Mouse (Mus musculus): ENCODE measurements around the gene Lrtm2. TPM values are rescaled to one million over a fixed set of nuclear protein-coding genes. Genes with fewer than 3 reads are reported as not detected.

Gene Lrtm2
- polyA plus RNA-seq, 1 experiment from 2014 or later: not detected

- H3K9me3 ChIP-seq (replicated peaks; ENCODE audit: control insufficient read depth, low read length): no peaks in the 10 kb centered on the region
- 57% methylated on average over 2 of the region's 2 CpGs for WGBS (ENCODE audit: insufficient replicate concordance)
- H3K27ac ChIP-seq (ENCODE audit: low read length): no peak overlapping the region
- no peaks in the 10 kb centered on the region for H3K36me3 ChIP-seq (ENCODE audit: control insufficient read depth, insufficient read depth)
- no peak overlapping the region for H3K4me3 ChIP-seq (ENCODE audit: low read depth, low read length)
- H3K9ac ChIP-seq (ENCODE audit: low read depth, low read length): no peak overlapping the region
- no peak overlapping the region for H3K4me2 ChIP-seq (ENCODE audit: low read depth, low read length)
- no peaks in the 10 kb centered on the region for H3K4me1 ChIP-seq (ENCODE audit: control insufficient read depth, low read depth, low read length)
- no peaks in the 10 kb centered on the region for H3K27me3 ChIP-seq (ENCODE audit: control insufficient read depth, insufficient read depth, low read depth, low read length)
- no peak for ATAC-seq (ENCODE audit: low read depth)
Measured at GRCm38 (mm10) chr6:119276713-119277112, 53.9 kb downstream of the Lrtm2 start.

Other genes starting within 250 kb of the Lrtm2 start
- 2.7 and 3.2 TPM in 2 replicates for gene Dcp1b, start 155.5 kb downstream of the Lrtm2 start, polyA plus RNA-seq (2015; fragmentation: Nextera tagmentation; extraction: Ambion mirVana)
- gene Cacna1c, start 134.3 kb downstream of the Lrtm2 start, polyA plus RNA-seq (2015; fragmentation: Nextera tagmentation; extraction: Ambion mirVana): 0.20 and 0.30 TPM in 2 replicates
- gene Cacna2d4, start 94.2 kb downstream of the Lrtm2 start, polyA plus RNA-seq (2015; fragmentation: Nextera tagmentation; extraction: Ambion mirVana): 0.02 TPM in 1 of 2 replicates, not detected in the other
- 29.4 and 35.2 TPM in 2 replicates for gene Adipor2, start 86.9 kb upstream of the Lrtm2 start, polyA plus RNA-seq (2015; fragmentation: Nextera tagmentation; extraction: Ambion mirVana)
- 2.1 TPM in 2 replicates for gene Fbxl14, start 148.9 kb upstream of the Lrtm2 start, polyA plus RNA-seq (2015; fragmentation: Nextera tagmentation; extraction: Ambion mirVana)
- 0.18 and 0.19 TPM in 2 replicates for gene Wnt5b, start 213.6 kb upstream of the Lrtm2 start, polyA plus RNA-seq (2015; fragmentation: Nextera tagmentation; extraction: Ambion mirVana)

All from liver, embryonic 16.5 days (tissue).